Mouse (Mus musculus): ENCODE results near the gene Zfp36.

Gene Zfp36

GRCm38 (mm10) chr7:28371514-28371989 lies 8.5 kb downstream of the Zfp36 start:
- CTCF ChIA-PET, result interaction anchor here (0.6 kb wide), 1 partner anchor 19 kb away, joined by 7 read pairs; no protein-coding TSS in a partner anchor

- CTCF ChIA-PET, result interaction anchor here (0.6 kb wide), 1 partner anchor 18 kb away, joined by 7 read pairs; no protein-coding TSS in a partner anchor
These were observed 9.0 kb downstream of the Zfp36 start for GRCm38 (mm10) chr7:28370977-28371513.

DNA sequence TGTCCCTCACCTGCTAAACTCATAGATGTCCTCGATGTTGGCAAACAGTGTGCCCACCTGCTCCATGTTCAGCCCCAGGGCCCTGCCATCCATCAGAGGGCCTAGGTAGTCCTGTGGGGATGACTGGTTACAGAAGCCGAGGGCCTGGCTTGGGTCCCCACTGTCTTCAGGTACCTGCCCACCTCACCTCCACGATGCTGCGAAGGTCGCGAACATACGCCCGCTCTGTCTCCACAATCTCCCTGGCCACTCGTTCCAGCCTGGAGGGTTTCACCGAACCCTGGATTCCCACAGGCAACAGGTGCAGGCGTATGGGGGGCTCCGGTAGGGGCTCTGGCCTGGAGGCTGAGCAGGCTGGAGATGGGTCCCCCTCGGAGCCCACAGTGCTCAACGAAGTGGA lies 10.0 kb downstream of the Zfp36 start:
- CTCF ChIA-PET, result no interaction called here

DNA sequence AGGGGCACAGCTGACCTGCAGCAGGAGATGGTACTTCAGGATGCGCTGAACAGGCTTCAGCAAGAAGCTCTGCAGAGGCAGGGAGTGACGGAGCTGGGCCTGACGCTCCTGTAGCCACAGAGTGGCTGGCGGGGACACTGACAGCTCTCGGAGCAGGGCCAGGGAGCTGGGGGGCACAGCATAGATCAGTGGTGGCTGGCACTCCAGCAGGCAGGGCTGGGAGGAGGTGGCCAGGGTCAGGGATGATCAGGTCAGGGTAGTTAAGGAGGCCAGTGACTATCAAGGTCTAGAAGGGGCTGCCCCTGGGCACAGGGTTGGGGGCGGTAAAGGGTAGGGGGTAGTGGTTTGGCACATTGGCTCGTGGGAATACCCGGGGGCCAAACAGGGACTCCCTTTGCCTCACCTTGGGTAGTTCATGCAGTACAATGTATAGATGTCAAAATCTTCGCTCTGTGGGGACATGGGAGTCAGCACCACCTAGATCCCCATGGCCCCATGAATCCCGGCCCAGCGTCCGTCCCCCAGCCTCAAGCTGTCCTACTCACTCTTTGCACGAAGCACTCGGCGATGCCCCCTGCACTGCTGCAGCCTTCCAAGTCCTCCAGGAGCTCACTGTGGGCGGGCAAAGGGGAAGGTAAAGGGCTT lies 11.7 kb downstream of the Zfp36 start:
- CTCF ChIA-PET, result interaction anchor here (1.0 kb wide), 1 partner anchor 18 kb away, joined by 4 read pairs; no protein-coding TSS in a partner anchor

GRCm38 (mm10) chr7:28367663-28368275 lies 12.3 kb downstream of the Zfp36 start:
- CTCF ChIA-PET, result interaction anchor here (1.0 kb wide), 1 partner anchor 18 kb away, joined by 4 read pairs; no protein-coding TSS in a partner anchor

- CTCF ChIA-PET, result no interaction called here
These were observed 17.5 kb downstream of the Zfp36 start for GRCm38 (mm10) chr7:28362441-28363060.

GRCm38 (mm10) chr7:28361647-28362341 lies 18.3 kb downstream of the Zfp36 start:
- CTCF ChIA-PET, result no interaction called here

DNA sequence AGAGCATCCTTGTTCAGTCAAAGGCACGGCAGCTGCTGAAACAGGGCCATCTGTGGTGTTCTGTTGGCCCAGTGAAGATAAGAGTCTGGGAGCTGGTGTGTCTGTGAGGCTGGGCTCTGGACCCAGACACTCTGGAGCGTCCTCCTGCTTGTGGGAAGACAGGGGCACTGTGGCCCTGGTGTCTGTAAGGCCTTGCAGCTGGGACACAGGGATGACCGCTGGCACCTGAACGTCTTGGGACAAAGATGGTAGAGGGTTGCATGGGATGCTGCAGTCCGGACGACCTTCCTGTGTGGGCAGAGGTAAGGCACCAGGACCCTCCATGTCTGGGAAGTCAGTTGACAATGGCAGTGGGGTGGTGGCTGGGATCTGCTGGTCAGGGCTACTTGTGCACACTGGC lies 19.8 kb downstream of the Zfp36 start:
- CTCF ChIA-PET, result no interaction called here

DNA sequence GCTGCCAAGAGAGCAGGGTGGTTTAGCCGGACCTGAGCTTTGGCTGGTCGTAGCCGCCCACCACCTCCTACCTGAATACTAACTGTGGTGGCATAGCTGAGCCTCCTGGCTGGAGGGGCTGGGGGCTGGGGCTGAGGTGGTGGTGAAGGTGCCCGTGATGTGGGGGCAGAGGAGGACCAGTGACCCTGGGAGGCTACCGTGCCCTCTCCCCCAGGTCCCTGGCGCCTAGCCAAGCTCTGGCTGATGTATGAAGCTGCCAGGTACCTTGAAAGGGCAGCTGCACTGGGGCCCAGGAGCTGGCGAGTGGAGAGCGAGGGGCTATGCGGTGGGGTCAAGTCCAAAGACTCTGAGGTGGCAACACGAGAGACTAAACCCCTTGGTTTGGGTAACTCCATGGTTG lies 20.2 kb downstream of the Zfp36 start:
- CTCF ChIA-PET, result no interaction called here

- CTCF ChIA-PET, result no interaction called here
These were observed 21.6 kb downstream of the Zfp36 start for GRCm38 (mm10) chr7:28358431-28358830.

DNA sequence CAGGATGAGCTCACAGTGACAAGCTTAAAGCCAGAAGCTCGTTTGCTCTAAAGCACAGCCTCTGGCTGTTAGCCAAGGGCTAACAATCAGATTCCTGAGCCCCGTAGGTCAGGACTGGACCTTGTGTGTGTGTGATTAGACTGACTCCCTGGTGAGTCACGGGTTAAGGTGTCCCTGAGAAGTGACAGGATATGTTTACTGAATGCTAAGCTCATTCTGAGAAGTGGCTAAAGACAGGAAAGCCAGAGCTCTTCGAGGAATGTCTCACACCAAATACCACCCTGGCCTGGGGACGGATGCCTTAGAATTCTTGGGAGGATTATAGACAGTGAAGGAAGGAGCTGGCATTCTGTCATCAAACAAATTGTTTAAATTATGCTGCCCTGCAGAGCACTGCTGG lies 22.1 kb downstream of the Zfp36 start:
- CTCF ChIA-PET, result no interaction called here

- CTCF ChIA-PET, result interaction anchor here (0.7 kb wide), 1 partner anchor 86 kb away, joined by 3 read pairs; no protein-coding TSS in a partner anchor
These were observed 23.1 kb downstream of the Zfp36 start for GRCm38 (mm10) chr7:28356981-28357380.

DNA sequence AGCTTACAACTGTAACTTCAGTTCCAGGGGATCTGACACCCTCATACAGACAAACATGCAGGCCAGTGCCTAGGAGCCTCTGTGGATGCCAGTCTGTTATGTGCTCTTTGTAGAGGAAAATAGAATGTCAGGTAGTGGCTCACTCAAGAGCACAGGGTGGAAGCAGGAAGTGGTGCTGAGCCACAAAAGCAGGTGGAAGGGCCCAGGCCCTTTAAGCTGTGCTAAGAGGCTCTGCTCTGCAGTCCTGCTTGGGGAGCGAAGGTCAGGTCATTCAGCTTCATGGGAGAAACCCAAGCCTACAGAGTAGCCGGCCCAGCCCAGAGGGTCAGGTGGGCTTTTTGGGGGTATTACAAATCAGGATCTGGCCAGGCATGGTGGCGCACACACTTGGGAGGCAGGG lies 24.8 kb downstream of the Zfp36 start:
- CTCF ChIA-PET, result no interaction called here

DNA sequence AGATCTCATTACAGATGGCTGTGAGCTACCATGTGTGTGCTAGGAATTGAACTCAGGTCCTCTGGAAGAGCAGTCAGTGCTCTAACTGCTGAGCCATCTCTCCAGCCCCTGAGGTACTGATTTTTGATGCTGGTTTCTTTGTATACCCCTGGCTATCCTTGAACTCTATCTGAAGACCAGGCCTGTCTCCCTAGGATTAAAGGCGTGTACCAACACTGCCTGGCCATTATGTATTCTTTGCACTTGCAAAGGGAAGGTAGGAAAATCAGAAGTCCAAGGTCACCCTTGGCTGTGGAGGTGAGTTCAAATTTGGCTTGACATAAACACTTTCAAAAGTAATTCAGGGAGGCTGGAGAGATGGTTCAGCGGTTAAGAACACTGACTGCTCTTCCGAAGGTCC lies 25.5 kb downstream of the Zfp36 start:
- CTCF ChIA-PET, result no interaction called here

DNA sequence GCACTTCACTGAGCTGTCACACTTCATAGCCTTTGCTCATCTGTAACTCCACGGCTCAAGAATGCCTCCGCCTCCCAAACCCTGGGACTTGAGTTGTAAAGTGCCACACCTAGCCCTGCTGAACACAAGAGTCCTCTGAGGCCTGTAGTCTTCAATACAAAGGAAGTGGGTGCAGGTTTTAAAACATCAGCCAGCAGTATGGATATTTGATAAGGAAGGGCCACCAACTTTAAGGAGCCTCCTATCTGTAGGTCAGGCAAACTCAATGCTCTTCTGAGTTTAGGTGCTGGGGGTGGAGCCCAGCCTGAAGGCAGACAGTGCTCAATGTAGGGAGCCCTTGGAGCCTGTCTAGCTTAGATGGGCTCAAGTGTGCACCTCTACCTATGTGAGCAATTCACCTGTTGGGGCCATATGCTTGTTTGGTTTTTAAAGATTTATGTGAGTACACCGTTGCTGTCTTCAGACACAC lies 25.9 kb downstream of the Zfp36 start:
- CTCF ChIA-PET, result no interaction called here

DNA sequence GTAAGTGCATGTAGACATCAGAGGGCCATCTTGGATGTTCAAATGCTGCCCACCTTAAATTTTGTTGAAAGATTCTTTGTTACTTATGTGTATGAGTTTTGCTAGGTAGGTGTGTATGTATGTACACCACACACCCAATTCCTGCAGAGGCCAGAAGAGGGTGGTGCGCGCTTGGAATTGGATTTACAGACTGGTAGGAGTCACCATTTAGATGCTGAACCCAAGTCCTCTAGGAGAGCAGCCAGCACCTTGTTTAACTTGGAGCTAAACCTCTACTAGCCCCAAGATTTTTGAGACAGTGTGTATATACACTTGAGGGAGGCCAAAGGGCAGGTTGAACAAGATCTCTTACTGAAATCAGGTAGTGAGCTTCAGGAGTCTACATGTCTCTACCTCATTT lies 26.8 kb downstream of the Zfp36 start:
- CTCF ChIA-PET, result interaction anchor here (0.8 kb wide), 1 partner anchor 18 kb away, joined by 7 read pairs; no protein-coding TSS in a partner anchor

DNA sequence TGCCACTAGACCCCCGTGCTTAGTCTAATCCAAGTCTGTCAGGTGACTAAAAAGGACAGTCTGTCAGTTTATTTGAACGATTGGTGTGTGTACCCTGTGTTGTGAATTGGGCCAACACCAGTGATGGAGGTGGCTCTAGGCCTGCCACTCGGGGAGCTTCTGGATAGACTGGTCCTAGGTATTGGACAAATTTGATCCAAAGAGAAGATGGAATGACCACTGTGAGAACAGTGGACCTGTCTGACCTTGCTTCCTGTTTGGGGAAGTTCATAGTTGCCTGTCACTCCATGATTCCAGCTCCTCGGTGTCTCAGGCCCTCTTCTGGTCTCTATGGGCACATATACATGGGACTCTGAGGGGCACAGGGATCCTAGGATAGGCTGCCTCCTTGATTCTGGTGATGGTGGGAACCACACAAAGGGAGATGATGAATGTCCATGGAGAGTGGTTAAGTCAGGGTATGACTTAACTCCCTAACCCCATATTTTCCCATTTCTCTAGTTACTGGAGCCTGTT lies 28.3 kb downstream of the Zfp36 start:
- CTCF ChIA-PET, result no interaction called here

DNA sequence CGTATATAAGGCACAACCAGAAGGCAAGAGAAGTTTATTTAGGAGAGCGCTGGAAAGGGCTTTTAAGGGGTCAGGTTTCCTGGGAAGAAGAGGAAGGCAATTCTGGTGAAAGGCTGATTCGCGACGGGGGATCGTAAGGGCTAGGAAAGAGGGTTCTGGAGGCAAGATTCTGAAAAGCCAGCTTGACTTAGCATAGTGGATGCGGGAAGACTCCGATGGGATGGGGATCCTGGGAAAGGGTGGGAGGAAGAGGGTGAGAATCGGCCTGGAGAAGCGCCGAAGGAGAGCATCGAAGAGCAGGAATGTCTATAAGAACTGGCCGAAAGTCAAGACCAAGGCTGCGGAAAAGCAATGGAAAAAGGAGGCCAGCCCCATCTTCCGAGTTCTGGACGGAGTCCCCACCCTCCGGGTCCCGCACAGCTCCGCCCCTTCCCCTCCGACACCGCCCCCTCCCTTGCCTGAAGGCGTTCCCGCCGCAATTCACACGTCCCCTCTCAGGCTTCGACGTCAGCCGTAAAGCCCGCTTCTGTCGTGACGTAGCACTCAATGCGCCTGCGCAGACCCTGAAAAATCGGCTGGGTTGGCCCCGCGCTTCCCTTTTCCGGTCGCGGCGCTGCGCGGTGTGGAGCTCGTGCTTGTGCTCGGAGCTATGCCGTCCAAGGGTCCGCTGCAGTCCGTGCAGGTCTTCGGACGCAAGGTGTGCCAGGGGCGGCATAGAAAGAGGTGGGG lies 29.7 kb downstream of the Zfp36 start, which contains the start of gene Rps16:
Rps16 (plus strand) TSS at position 498 of the 729 bp plus-strand sequence.
- CTCF ChIA-PET, result no interaction called here

GRCm38 (mm10) chr7:28348601-28349000 lies 31.5 kb downstream of the Zfp36 start:
- CTCF ChIA-PET, result no interaction called here

DNA sequence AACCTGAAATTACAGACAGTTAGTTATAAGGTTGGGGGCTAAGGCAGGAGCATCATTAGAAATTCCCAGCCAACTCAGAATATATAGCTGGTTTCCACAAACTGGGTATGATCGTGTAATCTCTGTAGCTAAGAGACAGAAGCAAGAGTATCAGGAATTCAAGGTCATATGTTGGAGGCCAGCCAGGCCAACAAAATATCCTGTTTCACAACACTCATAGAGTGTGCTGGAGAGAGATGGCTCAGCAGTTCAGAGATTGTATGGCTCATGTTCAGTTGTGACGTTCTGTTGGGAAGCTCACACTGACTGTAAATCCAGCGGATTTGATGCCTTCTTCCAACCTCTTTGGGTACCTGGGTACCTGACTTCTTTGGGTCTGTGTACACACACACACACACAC lies 32.3 kb downstream of the Zfp36 start:
- CTCF ChIA-PET, result no interaction called here

DNA sequence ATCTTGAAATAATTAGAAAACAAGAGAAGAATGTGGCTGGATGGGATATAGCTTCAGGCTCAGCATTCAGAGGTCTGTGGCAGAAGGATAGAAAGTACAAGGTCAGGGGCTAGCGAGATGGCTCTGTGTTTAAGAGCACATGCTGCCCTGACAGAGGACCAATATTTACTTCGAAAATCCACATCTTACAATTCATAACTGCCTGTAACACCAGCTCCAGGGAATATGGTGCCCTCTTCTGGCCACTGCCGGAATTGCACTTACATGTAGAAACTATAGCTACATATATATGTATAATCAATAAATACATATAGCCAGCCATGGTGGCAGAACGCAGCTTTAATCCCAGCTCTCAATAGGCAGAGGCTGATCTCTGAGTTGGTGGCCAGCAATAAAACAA lies 35.4 kb downstream of the Zfp36 start:
- CTCF ChIA-PET, result interaction anchor here (1.2 kb wide), 1 partner anchor 18 kb away, joined by 4 read pairs; no protein-coding TSS in a partner anchor
